16 mouse cellular contexts compared by ENCODE assay signal in the genomic region with DNA sequence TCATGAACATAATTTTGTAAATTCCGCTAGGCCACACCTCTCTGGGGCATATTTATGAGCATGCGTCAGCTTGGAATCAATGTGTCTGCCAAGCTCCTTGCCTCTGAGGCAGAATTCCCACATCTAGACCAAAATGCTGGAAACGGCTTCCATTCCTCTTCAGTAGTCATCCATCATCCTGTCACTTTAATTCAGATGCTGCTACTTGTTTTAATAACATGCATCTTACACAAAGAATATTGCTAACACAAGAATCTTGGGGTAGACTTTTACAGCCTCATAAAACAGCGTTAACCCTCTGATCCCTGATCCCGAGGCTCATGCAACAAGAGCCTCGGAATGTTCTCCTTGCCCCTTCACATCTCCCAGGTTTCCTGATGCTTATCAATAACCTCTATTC.
DNase-seq lines count a peak whose midpoint lies in the region; ATAC-seq and TF ChIP-seq lines count a peak whose summit lies in the region.
"Had no signal": no experiment of that assay in that cellular context is flagged by ENCODE, and none has a peak within 500 bp of the region (broad histone marks: within the 10 kb centered on the region; RNA-seq: fewer than 3 reads in every experiment).

No protein-coding gene starts in this region.

- H3K27ac ChIP-seq in forebrain, postnatal 0 days (ENCODE audit: low read depth, low read length): no peak overlapping the region
- H3K27ac ChIP-seq in forebrain, embryonic 15.5 days (replicated peaks): no peak overlapping the region
- H3K27ac ChIP-seq in midbrain, postnatal 0 days (ENCODE audit: low read depth, low read length): no peak overlapping the region
- H3K27ac ChIP-seq in midbrain, embryonic 14.5 days (replicated peaks; ENCODE audit: low read depth, low read length): no peak overlapping the region
- no peak overlapping the region for H3K27ac ChIP-seq in hindbrain, embryonic 16.5 days (ENCODE audit: low read depth, low read length)
- H3K27ac ChIP-seq: liver, embryonic 13.5 days; midbrain, embryonic 10.5 days; stomach, postnatal 0 days had no signal

- 70% methylated on average over 6 of the region's 6 CpGs for WGBS in forebrain, postnatal 0 days
- WGBS in forebrain, embryonic 15.5 days: 72% methylated on average over 6 of the region's 6 CpGs
- 69% methylated on average over 6 of the region's 6 CpGs for WGBS in midbrain, postnatal 0 days
- WGBS in midbrain, embryonic 14.5 days: 78% methylated on average over 6 of the region's 6 CpGs
- WGBS in hindbrain, embryonic 16.5 days: 46% methylated on average over 6 of the region's 6 CpGs

- H3K4me3 ChIP-seq in forebrain, postnatal 0 days (ENCODE audit: low read depth, low read length): no peak overlapping the region
- no peak overlapping the region for H3K4me3 ChIP-seq in forebrain, embryonic 15.5 days
- H3K4me3 ChIP-seq in midbrain, postnatal 0 days (ENCODE audit: low read depth, low read length): no peak overlapping the region
- no peak overlapping the region for H3K4me3 ChIP-seq in midbrain, embryonic 14.5 days (replicated peaks; ENCODE audit: low read depth, low read length)
- no peak overlapping the region for H3K4me3 ChIP-seq in hindbrain, embryonic 16.5 days (ENCODE audit: low read length)
- H3K4me3 ChIP-seq: erythroblast, embryonic 14.5 days; liver, embryonic 13.5 days; midbrain, embryonic 10.5 days had no signal

- no peak overlapping the region for H3K9ac ChIP-seq in forebrain, postnatal 0 days
- H3K9ac ChIP-seq in forebrain, embryonic 15.5 days (replicated peaks): no peak overlapping the region
- no peak overlapping the region for H3K9ac ChIP-seq in midbrain, postnatal 0 days (replicated peaks; ENCODE audit: low read length, poor library complexity, severe bottlenecking)
- no peak overlapping the region for H3K9ac ChIP-seq in midbrain, embryonic 14.5 days (replicated peaks; ENCODE audit: low read length)
- H3K9ac ChIP-seq in hindbrain, embryonic 16.5 days (ENCODE audit: low read depth, low read length): no peak overlapping the region
- H3K9ac ChIP-seq: liver, embryonic 13.5 days had no signal

- no peak overlapping the region for H3K4me2 ChIP-seq in forebrain, postnatal 0 days (ENCODE audit: low read depth)
- H3K4me2 ChIP-seq in forebrain, embryonic 15.5 days (replicated peaks): no peak overlapping the region
- no peak overlapping the region for H3K4me2 ChIP-seq in midbrain, postnatal 0 days (ENCODE audit: low read depth, low read length, poor library complexity, severe bottlenecking)
- H3K4me2 ChIP-seq in midbrain, embryonic 14.5 days (ENCODE audit: low read length): no peak overlapping the region
- no peak overlapping the region for H3K4me2 ChIP-seq in hindbrain, embryonic 16.5 days (ENCODE audit: low read length)
- H3K4me2 ChIP-seq: liver, embryonic 13.5 days had no signal

- no peaks in the 10 kb centered on the region for H3K9me3 ChIP-seq in forebrain, postnatal 0 days (ENCODE audit: low read length)
- H3K9me3 ChIP-seq in forebrain, embryonic 15.5 days: no peaks in the 10 kb centered on the region
- H3K9me3 ChIP-seq in midbrain, postnatal 0 days (ENCODE audit: low read length): no peaks in the 10 kb centered on the region
- no peaks in the 10 kb centered on the region for H3K9me3 ChIP-seq in midbrain, embryonic 14.5 days (ENCODE audit: control insufficient read depth, low read length)
- no peaks in the 10 kb centered on the region for H3K9me3 ChIP-seq in hindbrain, embryonic 16.5 days (ENCODE audit: control insufficient read depth, low read length)
- H3K9me3 ChIP-seq: liver, embryonic 13.5 days; midbrain, embryonic 10.5 days had no signal

- H3K4me1 ChIP-seq in forebrain, postnatal 0 days (ENCODE audit: insufficient read depth): no peaks in the 10 kb centered on the region; the same call in 1 of the 2 replicates
- H3K4me1 ChIP-seq in forebrain, embryonic 15.5 days: 0 out of 2 replicates have a peak, but pooled peaks cover 3% of the 10 kb centered on the region
- no peaks in the 10 kb centered on the region for H3K4me1 ChIP-seq in midbrain, postnatal 0 days (ENCODE audit: insufficient read depth, low read length)
- no peaks in the 10 kb centered on the region for H3K4me1 ChIP-seq in midbrain, embryonic 14.5 days (ENCODE audit: control insufficient read depth, insufficient read depth, low read length)
- no peaks in the 10 kb centered on the region for H3K4me1 ChIP-seq in hindbrain, embryonic 16.5 days (ENCODE audit: control insufficient read depth, insufficient read depth, low read depth, low read length)
- H3K4me1 ChIP-seq: liver, embryonic 13.5 days; midbrain, embryonic 10.5 days had no signal

- DNase-seq in forebrain, postnatal 0 days: no peak
- DNase-seq in midbrain, postnatal 0 days (ENCODE audit: low spot score): peak; percentile 59
- no peak for DNase-seq in midbrain, embryonic 14.5 days
- no peak for DNase-seq in urinary bladder, postnatal 36 days (ENCODE audit: low spot score in 2 of 2)
- DNase-seq: adrenal gland, postnatal 25 days; heart, adult 18-20 months; layer of hippocampus, adult 9-11 months; liver, embryonic 13.5 days; spleen, adult 18-20 months; thymus, postnatal 4 days had no signal

- H3K27me3 ChIP-seq in forebrain, postnatal 0 days (ENCODE audit: insufficient read depth, low read length): no peaks in the 10 kb centered on the region
- H3K27me3 ChIP-seq in forebrain, embryonic 15.5 days: no peaks in the 10 kb centered on the region
- H3K27me3 ChIP-seq in midbrain, postnatal 0 days (ENCODE audit: insufficient read depth, low read length): no peaks in the 10 kb centered on the region
- no peaks in the 10 kb centered on the region for H3K27me3 ChIP-seq in midbrain, embryonic 14.5 days (ENCODE audit: control insufficient read depth, insufficient read depth, low read length)
- no peaks in the 10 kb centered on the region for H3K27me3 ChIP-seq in hindbrain, embryonic 16.5 days (replicated peaks; ENCODE audit: control insufficient read depth, insufficient read depth, low read length)
- H3K27me3 ChIP-seq: liver, embryonic 13.5 days had no signal

- H3K36me3 ChIP-seq in forebrain, postnatal 0 days (ENCODE audit: insufficient read depth): no peaks in the 10 kb centered on the region
- no peaks in the 10 kb centered on the region for H3K36me3 ChIP-seq in forebrain, embryonic 15.5 days
- no peaks in the 10 kb centered on the region for H3K36me3 ChIP-seq in midbrain, postnatal 0 days (ENCODE audit: insufficient read depth, low read length)
- no peaks in the 10 kb centered on the region for H3K36me3 ChIP-seq in midbrain, embryonic 14.5 days (ENCODE audit: control insufficient read depth, insufficient read depth, low read length)
- H3K36me3 ChIP-seq in hindbrain, embryonic 16.5 days (ENCODE audit: control insufficient read depth, insufficient read depth, low read length): no peaks in the 10 kb centered on the region
- H3K36me3 ChIP-seq: liver, embryonic 13.5 days; midbrain, embryonic 10.5 days had no signal

- no peak for TF ChIP-seq CTCF in forebrain, postnatal 0 days (IDR thresholded peaks at IDR 0.05; ENCODE audit: low read depth)
- TF ChIP-seq CTCF in midbrain, postnatal 0 days (IDR thresholded peaks at IDR 0.05): no peak

- ATAC-seq in forebrain, postnatal 0 days: peak; percentile 34; the same call in 1 of the 2 replicates
- ATAC-seq in forebrain, embryonic 15.5 days (replicated peaks): no peak; the same call in 1 of the 2 replicates
- no peak for ATAC-seq in midbrain, postnatal 0 days (ENCODE audit: low FRiP score)
- ATAC-seq in midbrain, embryonic 14.5 days (ENCODE audit: low FRiP score, low TSS enrichment): no peak
- peak; percentile 79 for ATAC-seq in hindbrain, embryonic 16.5 days
- no peak for ATAC-seq in monocyte, adult 5-6 weeks (replicated peaks; ENCODE audit: insufficient number of reproducible peaks, low FRiP score, low TSS enrichment, poor library complexity, severe bottlenecking)

Comparison
In these comparisons a context has a peak if more than half of its experiments do, and no peak if none do; other contexts are left out.
1. ATAC-seq: peak in forebrain, postnatal 0 days (single experiment) and hindbrain, embryonic 16.5 days (single experiment); none in forebrain, embryonic 15.5 days (single experiment), midbrain, postnatal 0 days (single experiment), midbrain, embryonic 14.5 days (single experiment) and monocyte, adult 5-6 weeks (single experiment).